Mouse (Mus musculus) neutrophil, adult 65 days (primary cell): ENCODE results near the gene Gm11568. TPM values are rescaled to one million over a fixed set of nuclear protein-coding genes. Genes with fewer than 3 reads are reported as not detected.

Source experiments
- total RNA-seq: library from RNA; stranded (reverse); gene quantifications from 2 replicates; pipeline ENCODE4 v1.2.4, GENCODE M21; 2023

Gm11568 gene
- not detected in 2 replicates for total RNA-seq

DNA sequence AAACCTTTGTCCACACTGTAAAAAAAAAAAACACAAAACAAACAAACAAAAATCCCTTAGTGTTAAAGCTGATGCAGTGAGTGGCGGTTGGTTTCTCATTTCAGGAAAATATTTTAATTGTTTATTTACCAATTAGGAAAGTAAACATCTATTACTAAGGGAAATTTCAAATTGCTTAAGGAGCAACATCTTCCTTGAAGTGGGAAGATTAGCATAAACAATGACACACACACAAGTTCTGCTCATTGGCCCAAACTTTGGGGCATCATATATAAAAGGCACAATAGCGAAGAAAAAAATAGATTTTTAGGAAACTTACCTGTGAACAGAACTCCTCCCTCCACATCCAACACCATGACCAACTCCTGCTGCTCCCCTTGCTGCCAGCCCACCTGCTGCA, at the start of gene Gm11568:
Gene Gm11568, plus strand, starts transcription at position 301 of the 400 bp plus-strand sequence.

DNA sequence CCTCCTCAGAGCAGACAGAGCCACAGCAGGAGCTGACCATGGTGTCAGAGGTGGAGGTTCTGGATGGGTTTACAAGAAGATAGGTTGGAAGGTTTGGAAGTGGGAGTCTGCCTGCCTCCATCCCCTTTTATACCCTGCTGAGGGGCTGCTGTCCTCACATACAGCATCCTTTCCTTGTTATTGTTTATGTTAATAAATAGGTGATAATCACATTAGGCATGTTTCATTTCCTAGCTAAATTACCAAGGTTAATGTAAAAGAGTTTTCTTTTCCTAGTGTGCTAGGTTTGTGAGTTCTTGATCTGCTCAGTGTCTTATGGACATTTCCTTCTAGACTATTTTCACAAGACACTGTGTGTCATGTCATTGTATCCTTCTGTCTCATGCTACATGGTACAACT, 47.9 kb upstream of the Gm11568 start, which contains the start of gene Krtap4-13:
Gene Krtap4-13, minus strand, starts transcription at position 101 of the 400 bp plus-strand sequence.

DNA sequence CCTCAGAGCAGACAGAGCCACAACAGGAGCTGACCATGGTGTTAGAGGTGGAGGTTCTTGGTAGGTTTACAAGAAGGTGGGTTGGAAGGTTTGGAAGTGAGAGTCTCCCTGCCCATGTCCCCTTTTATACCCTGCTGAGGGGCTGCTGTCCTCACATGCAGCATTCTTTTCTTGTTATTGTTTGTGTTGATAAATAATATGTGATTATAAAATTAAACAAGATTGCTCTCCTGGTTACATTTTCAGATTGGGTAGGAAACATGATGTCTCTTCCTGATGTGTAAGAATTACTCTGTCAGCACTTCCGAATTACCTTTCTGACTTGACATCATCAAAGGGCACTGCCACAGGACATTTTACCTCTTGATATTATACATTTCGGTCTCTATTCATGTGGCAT, 42.2 kb upstream of the Gm11568 start, which contains the start of gene Gm11564:
Gene Gm11564, minus strand, starts transcription at position 101 of the 400 bp plus-strand sequence.

DNA sequence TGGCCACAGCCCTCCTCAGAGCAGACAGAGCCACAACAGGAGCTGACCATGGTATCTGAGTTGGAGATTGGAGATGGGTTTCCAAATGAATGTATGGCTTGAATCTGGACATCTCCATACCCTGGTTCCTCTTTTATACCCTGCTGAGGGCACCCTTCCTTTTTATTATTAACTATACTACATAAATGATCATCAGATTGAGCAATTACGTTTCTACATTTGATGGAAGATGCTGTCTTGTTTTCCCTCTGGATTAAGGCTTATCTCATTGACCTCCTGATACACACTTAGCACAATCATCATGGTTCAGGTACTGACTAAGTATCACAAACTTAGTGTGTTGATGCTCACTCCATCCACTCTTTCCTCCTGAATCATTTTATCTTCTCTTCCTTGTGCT, 19.8 kb upstream of the Gm11568 start, which contains the start of gene 2300003K06Rik:
Gene 2300003K06Rik, minus strand, starts transcription at position 101 of the 400 bp plus-strand sequence.

DNA sequence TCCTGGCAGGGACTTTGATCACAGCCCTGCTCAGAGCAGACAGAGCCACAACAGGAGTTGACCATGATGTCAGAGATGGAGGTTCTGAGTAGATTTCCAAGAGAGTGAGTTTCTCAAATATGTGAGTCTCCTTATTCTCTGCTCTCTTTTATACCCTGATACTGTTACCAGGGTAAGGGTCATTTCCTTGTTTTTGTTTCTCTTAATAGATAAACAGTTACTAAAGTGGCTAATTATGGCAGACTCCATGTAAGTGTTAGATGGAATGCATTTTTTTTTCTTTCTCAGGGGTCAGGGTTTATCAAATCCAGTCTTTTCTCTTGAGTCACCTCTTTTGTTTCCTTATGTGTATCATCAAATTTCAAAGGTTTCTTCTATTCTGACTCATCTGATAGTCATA, 6.2 kb upstream of the Gm11568 start, which contains the start of gene Krtap4-16:
Gene Krtap4-16, minus strand, starts transcription at position 101 of the 400 bp plus-strand sequence.

DNA sequence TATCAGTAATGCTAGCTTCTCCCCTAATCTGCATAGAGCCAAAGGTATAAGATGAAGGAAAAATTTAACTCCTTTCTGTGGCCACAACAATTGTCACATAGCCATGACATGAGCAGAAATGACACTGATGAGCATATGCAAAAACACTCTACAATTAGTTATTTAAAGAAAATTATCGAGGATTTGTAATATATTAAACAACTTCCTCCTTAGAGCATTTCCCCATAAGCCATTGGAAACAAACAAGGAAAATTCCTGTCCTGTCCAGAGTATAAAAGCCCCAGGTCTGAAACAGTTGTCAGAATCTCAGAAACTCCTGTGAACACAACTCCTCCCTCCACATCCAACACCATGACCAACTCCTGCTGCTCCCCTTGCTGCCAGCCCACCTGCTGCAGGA, 6.5 kb downstream of the Gm11568 start, which contains the start of gene Gm11559:
Gene Gm11559, plus strand, starts transcription at position 301 of the 400 bp plus-strand sequence.

DNA sequence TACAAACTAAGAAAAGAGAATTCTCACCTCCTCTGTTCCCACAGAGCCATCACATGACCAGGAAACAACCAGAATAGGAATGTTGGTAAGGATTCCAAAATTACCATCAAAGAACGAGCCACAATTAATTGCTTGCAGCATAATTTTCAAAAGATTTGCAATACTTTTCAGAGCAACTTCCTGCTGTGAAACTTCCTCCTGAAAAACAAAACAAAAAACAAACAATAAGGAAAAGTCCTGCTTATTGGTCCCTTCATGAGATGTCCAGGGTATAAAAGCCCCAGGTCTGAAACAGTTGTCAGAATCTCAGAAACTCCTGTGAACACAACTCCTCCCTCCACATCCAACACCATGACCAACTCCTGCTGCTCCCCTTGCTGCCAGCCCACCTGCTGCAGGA, 15.4 kb downstream of the Gm11568 start, which contains the start of gene Krtap9-1:
Gene Krtap9-1, plus strand, starts transcription at position 301 of the 400 bp plus-strand sequence.

DNA sequence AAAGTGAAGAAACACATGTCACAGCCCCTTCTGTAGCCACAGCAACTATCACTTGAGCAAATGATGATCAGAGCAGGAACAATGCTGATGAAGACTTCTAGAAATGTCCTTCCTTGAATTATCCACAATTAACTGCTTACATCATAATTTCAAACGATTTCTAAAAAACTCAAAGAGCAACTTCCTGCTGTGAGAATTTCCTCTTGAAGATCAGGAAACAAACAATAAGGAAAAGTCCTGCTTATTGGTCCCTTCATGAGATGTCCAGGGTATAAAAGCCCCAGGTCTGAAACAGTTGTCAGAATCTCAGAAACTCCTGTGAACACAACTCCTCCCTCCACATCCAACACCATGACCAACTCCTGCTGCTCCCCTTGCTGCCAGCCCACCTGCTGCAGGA, 21.2 kb downstream of the Gm11568 start, which contains the start of gene Gm11567:
Gene Gm11567, plus strand, starts transcription at position 301 of the 400 bp plus-strand sequence.

DNA sequence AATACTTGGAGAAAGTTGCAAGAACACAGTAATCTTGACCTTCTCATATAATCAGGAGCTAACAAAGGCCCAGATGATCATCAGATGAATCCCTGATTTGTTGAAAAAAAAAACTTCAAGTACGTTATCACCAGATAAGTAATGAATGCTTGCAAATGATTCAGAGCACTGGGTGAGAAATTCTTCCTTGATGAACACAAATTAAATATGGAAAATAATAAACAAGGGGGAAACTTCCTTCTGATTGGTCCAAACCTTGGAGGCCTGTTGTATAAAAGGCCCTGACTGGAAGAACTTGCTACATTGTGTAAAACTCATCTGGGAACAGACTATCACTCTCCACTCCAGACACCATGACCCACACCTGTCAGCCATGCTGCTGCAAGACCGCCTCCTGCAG, 49.9 kb downstream of the Gm11568 start, which contains the start of gene Krtap31-1:
Gene Krtap31-1, plus strand, starts transcription at position 301 of the 400 bp plus-strand sequence.

Other genes with a start within 250 kb of the Gm11568 start
- not detected in 2 replicates for gene Gm11937, start 247.7 kb upstream of the Gm11568 start, total RNA-seq
- gene Krtap2-4, start 243.1 kb upstream of the Gm11568 start, total RNA-seq, result not detected in 2 replicates
- gene Gm11562, start 237.5 kb upstream of the Gm11568 start, total RNA-seq, result not detected in 2 replicates
- gene Krtap4-1, start 229.7 kb upstream of the Gm11568 start, total RNA-seq, result not detected in 2 replicates
- not detected in 2 replicates for gene Krtap4-2, start 222.8 kb upstream of the Gm11568 start, total RNA-seq
- gene Krtap4-7, start 213.8 kb upstream of the Gm11568 start, total RNA-seq, result not detected in 2 replicates
- gene Gm11555, start 207.7 kb upstream of the Gm11568 start, total RNA-seq, result not detected in 2 replicates
- not detected in 2 replicates for gene Gm11563, start 199.0 kb upstream of the Gm11568 start, total RNA-seq
- gene Krtap4-6, start 192.0 kb upstream of the Gm11568 start, total RNA-seq, result not detected in 2 replicates
- gene Gm14190, start 167.2 kb upstream of the Gm11568 start, total RNA-seq, result not detected in 2 replicates
- not detected in 2 replicates for gene Gm14180, start 123.6 kb upstream of the Gm11568 start, total RNA-seq
- gene Gm11595, start 85.0 kb upstream of the Gm11568 start, total RNA-seq, result not detected in 2 replicates
- not detected in 2 replicates for gene Krtap4-8, start 77.2 kb upstream of the Gm11568 start, total RNA-seq
- gene Krtap4-9, start 72.7 kb upstream of the Gm11568 start, total RNA-seq, result not detected in 2 replicates
- gene Gm11596, start 64.5 kb upstream of the Gm11568 start, total RNA-seq, result not detected in 2 replicates
- gene Gm11569, start 59.0 kb upstream of the Gm11568 start, total RNA-seq, result not detected in 2 replicates
- not detected in 2 replicates for gene Gm11554, start 53.5 kb upstream of the Gm11568 start, total RNA-seq
- not detected in 2 replicates for gene Krtap4-13, start 48.0 kb upstream of the Gm11568 start, total RNA-seq
- gene Gm11564, start 42.3 kb upstream of the Gm11568 start, total RNA-seq, result not detected in 2 replicates
- gene 2300003K06Rik, start 19.9 kb upstream of the Gm11568 start, total RNA-seq, result not detected in 2 replicates
- not detected in 2 replicates for gene Krtap4-16, start 6.3 kb upstream of the Gm11568 start, total RNA-seq
- gene Gm11559, start 6.6 kb downstream of the Gm11568 start, total RNA-seq, result not detected in 2 replicates
- not detected in 2 replicates for gene Krtap9-1, start 15.5 kb downstream of the Gm11568 start, total RNA-seq
- not detected in 2 replicates for gene Gm11567, start 21.3 kb downstream of the Gm11568 start, total RNA-seq
- gene Krtap31-1, start 50.0 kb downstream of the Gm11568 start, total RNA-seq, result not detected in 2 replicates
- not detected in 2 replicates for gene Gm11565, start 56.8 kb downstream of the Gm11568 start, total RNA-seq
- gene Krtap31-2, start 78.4 kb downstream of the Gm11568 start, total RNA-seq, result not detected in 2 replicates
- not detected in 2 replicates for gene Krtap9-5, start 90.6 kb downstream of the Gm11568 start, total RNA-seq
- not detected in 2 replicates for gene Krtap29-1, start 121.1 kb downstream of the Gm11568 start, total RNA-seq
- gene Krtap16-1, start 128.7 kb downstream of the Gm11568 start, total RNA-seq, result not detected in 2 replicates
- not detected in 2 replicates for gene Krtap17-1, start 136.1 kb downstream of the Gm11568 start, total RNA-seq
- gene Krt33a, start 158.3 kb downstream of the Gm11568 start, total RNA-seq, result not detected in 2 replicates
- gene Krt33b, start 172.0 kb downstream of the Gm11568 start, total RNA-seq, result not detected in 2 replicates
- gene Krt34, start 183.6 kb downstream of the Gm11568 start, total RNA-seq, result not detected in 2 replicates
- not detected in 2 replicates for gene Krt31, start 192.6 kb downstream of the Gm11568 start, total RNA-seq
- gene Krt32, start 230.3 kb downstream of the Gm11568 start, total RNA-seq, result not detected in 2 replicates
- gene Krt35, start 238.3 kb downstream of the Gm11568 start, total RNA-seq, result not detected in 2 replicates
- gene Krt36, start 247.7 kb downstream of the Gm11568 start, total RNA-seq, result not detected in 2 replicates